Mouse (Mus musculus): Measurements from ENCODE around the gene Samd1.
"Not testable (repeated sequence)": the region's sequence is repeated elsewhere in the genome, so short reads cannot be mapped to it uniquely, and the experiment has no call there.

Samd1 gene

GRCm38 (mm10) chr8:83983222-83983621 is 14.2 kb upstream of the Samd1 start:
- DNase-seq (ENCODE audit: low spot score in 2 of 2): not testable (repeated sequence)

GRCm38 (mm10) chr8:83989243-83989642 is 8.2 kb upstream of the Samd1 start:
- DNase-seq (ENCODE audit: low spot score in 2 of 2): no peak

DNA sequence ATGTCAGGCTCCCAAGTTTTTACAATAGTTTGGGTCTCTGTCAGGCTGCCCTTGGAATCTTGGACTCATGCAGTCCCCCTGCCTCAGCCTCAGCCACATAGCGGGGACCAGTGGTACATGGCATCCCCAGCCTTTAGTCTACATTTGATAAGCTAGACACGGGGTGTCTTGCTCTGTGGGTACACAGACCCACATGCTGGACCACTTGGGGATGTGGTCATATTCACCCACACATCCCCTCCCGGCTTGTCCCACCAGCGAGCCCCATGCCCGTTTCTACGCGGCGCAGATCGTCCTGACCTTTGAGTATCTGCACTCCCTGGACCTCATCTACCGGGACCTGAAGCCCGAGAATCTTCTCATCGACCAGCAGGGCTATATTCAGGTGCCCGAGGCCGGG is 7.3 kb upstream of the Samd1 start:
- no peak for DNase-seq (ENCODE audit: low spot score in 2 of 2)

DNA sequence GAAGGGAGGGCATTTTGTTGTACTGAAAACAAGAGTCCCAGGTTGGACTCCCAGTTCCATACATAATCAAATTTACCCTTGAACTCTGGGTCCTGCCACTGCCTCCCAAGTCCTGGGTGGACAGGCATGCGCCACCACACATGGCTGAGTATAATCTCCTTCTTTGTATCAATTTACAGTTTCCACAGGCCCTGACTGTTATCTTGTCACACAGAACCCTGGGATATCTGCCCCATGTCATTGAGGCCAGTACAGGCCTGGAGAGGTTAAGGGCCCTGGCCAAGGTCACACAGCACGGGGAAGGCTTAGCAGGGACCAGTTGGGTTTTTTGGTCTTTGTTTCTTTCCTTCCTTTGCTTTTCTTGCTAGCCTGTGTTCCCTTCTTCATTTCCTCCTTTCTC is 5.0 kb upstream of the Samd1 start:
- DNase-seq (ENCODE audit: low spot score in 2 of 2): no peak

GRCm38 (mm10) chr8:83994030-83994429 is 3.4 kb upstream of the Samd1 start:
- DNase-seq (ENCODE audit: low spot score in 2 of 2): no peak

GRCm38 (mm10) chr8:83995973-83996372 is 1.5 kb upstream of the Samd1 start:
- DNase-seq (ENCODE audit: low spot score in 2 of 2): no peak

DNA sequence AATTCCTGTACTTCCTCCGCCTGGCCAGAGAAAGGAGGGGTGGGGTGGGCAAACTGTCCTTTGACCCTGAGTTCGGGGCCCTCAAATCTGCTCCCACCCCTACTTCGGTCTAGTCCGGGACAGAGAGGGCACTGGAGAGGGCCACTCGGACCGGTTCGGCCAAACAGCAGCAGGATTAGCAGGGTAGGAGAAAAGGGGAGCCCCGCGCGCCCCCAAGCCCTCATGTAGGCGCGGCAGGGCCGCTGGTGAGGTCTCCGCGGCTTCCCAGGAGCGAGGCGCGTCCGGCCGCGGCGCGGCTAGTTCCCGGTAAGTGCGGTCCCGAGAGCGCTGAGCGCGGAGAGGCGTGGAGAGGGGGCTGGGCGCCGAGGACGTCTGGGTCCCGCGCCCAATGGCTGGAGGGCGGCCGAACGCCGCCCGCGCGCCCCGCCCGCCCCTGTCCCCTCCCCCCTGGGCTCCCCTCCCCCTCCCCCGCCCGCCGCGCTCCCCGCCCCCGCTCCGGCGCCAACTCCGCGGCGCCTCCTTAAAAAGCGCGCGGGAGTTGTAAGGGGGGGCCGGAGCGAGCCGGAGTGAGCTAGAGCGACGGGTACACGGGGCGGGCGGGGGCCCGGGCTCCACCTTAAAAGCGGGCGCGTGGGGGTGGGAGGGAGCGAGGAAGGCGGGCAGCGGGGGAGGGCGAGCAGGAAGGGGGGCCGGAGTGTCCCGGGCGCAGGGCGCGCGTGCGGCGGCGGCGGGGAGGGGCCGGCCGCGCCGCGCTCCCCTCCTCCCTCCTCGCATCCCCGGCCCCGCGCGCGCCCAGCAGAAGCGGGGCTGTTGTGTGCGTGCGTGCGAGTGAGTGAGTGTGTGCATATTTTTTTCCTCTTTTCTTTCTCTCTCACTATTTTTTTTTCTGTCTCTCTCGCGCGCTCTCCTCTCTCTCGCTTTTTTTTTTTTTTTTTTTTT is 636 bp upstream of the Samd1 start:
- peak; percentile 56 to 74 for DNase-seq (ENCODE audit: low spot score in 2 of 2)

GRCm38 (mm10) chr8:83998231-83999056 is 972 bp downstream of the Samd1 start:
- peak in 1 of 2 experiments; percentile 58 for DNase-seq (ENCODE audit: low spot score in 2 of 2)

DNA sequence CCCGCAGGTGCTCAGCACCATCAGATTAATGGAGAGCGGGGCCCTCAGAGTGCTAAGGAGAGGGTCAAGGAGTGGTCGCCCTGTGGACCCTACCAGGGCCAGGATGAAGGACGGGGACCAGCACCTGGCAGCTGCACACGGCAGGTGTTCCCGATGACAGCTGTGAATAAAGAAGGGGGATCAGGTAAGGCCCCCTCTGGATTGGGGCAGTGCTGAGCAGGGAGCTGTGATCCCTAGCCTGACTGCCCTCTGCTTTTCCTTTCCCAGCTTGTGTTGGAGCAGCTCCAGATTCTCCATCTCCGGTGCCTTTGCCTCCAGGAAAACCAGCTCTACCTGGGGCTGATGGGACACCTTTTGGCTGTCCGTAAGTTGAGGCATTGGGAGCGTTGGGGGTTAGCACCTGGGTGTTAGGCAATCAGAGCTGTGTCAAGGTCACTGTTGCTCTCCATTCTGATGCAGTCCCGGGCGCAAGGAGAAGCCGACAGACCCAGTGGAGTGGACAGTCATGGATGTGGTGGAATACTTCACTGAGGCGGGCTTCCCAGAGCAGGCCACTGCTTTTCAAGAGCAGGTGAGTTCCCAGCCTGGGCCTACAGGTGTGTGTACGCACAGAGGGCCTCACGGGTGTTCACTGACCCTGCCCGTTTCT is 1.7 kb downstream of the Samd1 start:
- no peak for DNase-seq (ENCODE audit: low spot score in 2 of 2)

GRCm38 (mm10) chr8:83999825-84000224 is 2.4 kb downstream of the Samd1 start:
- no peak for DNase-seq (ENCODE audit: low spot score in 2 of 2)

DNA sequence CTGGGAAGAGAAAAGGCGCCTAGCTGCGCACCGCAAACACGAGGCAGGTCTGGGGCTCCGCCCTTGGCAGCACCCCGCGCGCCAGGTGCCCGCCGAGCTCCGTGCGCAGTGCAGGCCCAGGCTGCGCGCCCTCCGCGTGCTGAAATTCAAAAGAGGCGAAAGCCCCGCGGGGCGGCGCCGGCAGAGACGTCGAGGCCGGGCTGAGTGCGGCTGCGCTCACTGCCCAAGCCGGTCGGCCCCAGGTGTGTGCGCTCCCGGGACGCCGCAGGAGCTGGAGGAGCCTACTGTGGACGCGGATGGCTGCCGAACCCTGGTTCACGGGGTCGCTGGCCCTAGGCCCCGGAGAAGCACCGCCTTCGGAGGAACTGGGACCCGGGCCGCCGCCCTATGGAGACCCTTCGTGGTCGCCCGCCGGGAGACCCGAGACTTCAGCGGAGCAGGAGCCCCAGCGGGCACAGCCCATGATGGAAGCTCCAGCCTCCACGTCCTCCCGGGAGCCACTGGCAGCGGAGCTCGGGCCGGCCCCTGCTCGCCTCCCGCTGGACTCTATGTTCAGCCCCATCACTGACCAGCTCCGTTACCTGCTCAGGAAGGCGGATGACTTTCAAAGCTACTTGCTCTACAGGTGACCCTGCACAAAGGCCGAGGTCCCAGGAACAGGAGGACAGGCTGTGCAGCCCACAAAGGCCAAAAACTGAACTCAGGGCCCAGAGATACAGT is 4.0 kb downstream of the Samd1 start, which contains the start of gene 1700067K01Rik:
TSS of gene 1700067K01Rik (plus strand) at position 222 of the 720 bp plus-strand sequence.
- DNase-seq (ENCODE audit: low spot score in 2 of 2): no peak

DNA sequence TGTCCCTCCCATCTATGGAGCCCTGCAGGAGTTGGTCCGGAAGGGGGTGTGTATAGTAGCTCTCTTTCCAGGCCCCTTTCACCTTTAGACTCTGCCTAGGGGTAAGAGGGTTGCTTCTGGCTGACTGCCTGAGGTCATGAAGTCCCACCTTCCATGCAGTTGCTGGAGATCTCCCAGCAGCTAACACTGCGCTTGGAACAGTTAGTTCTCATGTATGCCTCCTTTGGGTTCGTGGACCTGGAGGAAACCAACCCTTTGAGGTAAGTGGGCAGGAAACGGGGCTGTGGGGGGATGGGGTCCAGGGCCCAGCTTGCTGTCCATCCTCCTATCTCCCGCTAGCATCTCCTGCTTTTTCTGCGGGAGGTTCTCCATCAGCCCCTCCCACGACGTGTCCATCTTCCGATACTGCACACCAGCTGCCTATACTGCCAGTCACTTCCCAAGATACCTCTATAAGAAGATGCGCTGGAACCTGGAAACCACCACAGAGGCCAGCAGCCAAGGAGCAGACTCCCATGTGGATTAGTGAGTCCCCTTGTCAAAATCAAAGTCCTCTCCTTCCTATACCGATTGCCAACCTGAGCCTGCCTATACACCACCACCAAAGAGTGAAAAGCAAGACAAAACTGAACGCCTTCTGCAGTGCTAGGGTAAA is 5.6 kb downstream of the Samd1 start:
- DNase-seq (ENCODE audit: low spot score in 2 of 2): no peak

GRCm38 (mm10) chr8:84003612-84004246 is 6.3 kb downstream of the Samd1 start:
- no peak for DNase-seq (ENCODE audit: low spot score in 2 of 2)

GRCm38 (mm10) chr8:84004533-84005201 is 7.2 kb downstream of the Samd1 start:
- peak; percentile 83 to 87 for DNase-seq (ENCODE audit: low spot score in 2 of 2)

DNA sequence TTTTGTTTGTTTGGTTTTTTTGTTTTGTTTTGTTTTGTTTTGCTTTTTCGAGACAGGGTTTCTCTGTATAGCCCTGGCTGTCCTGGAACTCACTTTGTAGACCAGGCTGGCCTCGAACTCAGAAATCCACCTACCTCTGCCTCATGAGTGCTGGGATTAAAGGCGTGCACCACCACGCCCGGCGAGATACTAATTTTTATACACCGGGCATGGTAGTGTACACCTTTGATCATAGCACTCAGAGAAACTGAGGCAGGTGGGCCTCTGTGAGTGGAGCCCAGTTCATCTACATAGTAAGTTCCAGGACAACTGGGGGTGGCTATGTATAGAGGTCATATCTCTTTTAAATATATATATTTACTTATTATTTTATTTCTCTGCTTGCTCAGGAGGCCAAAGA is 8.0 kb downstream of the Samd1 start:
- DNase-seq (ENCODE audit: low spot score in 2 of 2): not testable (repeated sequence)

- DNase-seq (ENCODE audit: low spot score in 2 of 2): no peak
Observed at GRCm38 (mm10) chr8:84008362-84008761, 10.9 kb downstream of the Samd1 start.

GRCm38 (mm10) chr8:84009876-84010275 is 12.4 kb downstream of the Samd1 start:
- peak; percentile 83 to 89 for DNase-seq (ENCODE audit: low spot score in 2 of 2)

DNA sequence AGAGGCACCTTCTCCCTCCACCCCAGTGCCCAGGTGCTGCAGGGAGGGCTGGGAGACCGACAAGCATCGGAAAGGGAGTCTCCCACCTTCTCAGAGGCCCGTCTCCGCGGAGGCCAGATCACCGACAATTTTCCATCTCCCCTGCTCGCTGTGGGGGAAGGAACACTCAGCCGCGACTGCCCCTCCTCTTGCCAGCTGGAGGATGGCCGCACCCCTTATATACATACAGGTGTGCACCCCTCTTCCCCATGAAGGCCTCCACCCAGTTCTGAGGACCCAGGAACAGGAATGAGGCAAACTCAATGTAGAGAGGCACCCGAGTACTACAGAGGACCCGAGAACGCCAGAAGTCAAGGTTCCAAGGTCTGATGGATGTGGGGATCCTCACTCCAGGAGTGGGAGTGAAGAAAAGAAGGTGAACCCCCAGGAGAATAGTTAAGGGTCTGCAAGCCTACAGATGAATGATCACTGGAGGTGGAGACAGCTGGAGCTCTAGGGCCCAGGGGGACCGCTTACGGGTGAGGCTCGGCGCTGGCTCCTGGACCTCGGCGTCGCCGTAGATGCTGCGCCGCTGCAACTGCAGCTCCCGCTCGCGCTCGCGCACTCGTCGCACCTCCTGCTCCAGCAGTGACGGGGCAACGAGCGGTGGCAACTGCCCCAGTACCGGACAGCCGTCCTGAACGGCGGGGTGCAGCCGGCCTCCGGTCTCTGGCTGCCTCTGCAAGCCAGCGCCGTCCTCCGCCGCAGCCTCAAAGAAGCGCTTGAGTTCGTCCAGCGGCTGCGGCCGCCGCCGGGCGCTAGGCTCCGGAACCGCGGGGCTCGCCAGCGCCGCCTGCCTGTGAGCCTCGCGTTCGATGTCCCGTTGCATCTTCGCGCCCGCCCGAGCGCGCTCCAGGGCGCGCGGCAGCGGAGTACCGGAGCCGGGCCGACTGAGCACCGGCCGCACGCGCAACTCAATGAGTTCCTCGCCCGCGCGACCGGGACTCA is 13.4 kb downstream of the Samd1 start:
- peak; percentile 59 to 71 for DNase-seq (ENCODE audit: low spot score in 2 of 2)
